Mouse (Mus musculus): ENCODE data around the gene Tnni3k. TPM values are rescaled to one million over a fixed set of nuclear protein-coding genes. Genes with fewer than 3 reads are reported as not detected.

The Tnni3k gene
- polyA plus RNA-seq, 1 experiment from 2014 or later = 0.10 TPM

GRCm38 (mm10) chr3:154741496-154741895, 313.7 kb downstream of the Tnni3k start:
- Histone ChIP-seq H3K27me3 (no peaks in the 10 kb centered on the region), H3K9me3 (replicated peaks) (no peaks in the 10 kb centered on the region), H3K36me3 (no peaks in the 10 kb centered on the region), H3K4me1 (peaks cover 5% of the 10 kb centered on the region; the same call in 1 of the 2 replicates), H3K27ac (no peak overlapping the region), H3K4me2 (replicated peaks) (no peak overlapping the region), H3K4me3 (no peak overlapping the region), H3K9ac (no peak overlapping the region)
- WGBS = 62% methylated on average over 5 of the region's 5 CpGs
- ATAC-seq (ENCODE audit: low FRiP score) = no peak

Other genes starting within 250 kb of the Tnni3k start
- gene Fpgt, start 38.0 kb upstream of the Tnni3k start, polyA plus RNA-seq (2016; fragmentation: Nextera tagmentation; extraction: Ambion mirVana) = 20.5 and 27.8 TPM in 2 replicates
- 1.3 and 1.8 TPM in 2 replicates for gene Lrriq3, start 38.0 kb upstream of the Tnni3k start, polyA plus RNA-seq (2016; fragmentation: Nextera tagmentation; extraction: Ambion mirVana)

Measured in hindbrain, embryonic 12.5 days (tissue).